Mouse (Mus musculus): Measurements from ENCODE around the gene Cldn5.

- TF ChIP-seq POLR2A (IDR thresholded peaks at IDR 0.05; ENCODE audit: low read depth, low read length) (no peak), CTCF (IDR thresholded peaks at IDR 0.05; ENCODE audit: borderline replicate concordance, insufficient read depth, low read length) (no peak)
These were observed 32.4 kb downstream of the Cldn5 start for GRCm38 (mm10) chr16:18809001-18809400.
